Mouse (Mus musculus): ENCODE measurements around the gene Gnpnat1. TPM values are rescaled to one million over a fixed set of nuclear protein-coding genes. Genes with fewer than 3 reads are reported as not detected.

Gnpnat1 gene
- polyA plus RNA-seq, 1 experiment from 2014 or later, result 28.6 TPM

GRCm38 (mm10) chr14:45438931-45439275 lies 34.2 kb upstream of the Gnpnat1 start:
- WGBS, result 94% methylated on average over 2 of the region's 2 CpGs
- Histone ChIP-seq H3K36me3 (no peaks in the 10 kb centered on the region), H3K27me3 (replicated peaks) (no peaks in the 10 kb centered on the region), H3K9ac (no peak overlapping the region), H3K9me3 (no peaks in the 10 kb centered on the region), H3K27ac (replicated peaks) (no peak overlapping the region), H3K4me3 (no peak overlapping the region), H3K4me1 (peaks cover 18% of the 10 kb centered on the region), H3K4me2 (no peak overlapping the region)
- no peak for ATAC-seq (ENCODE audit: extremely low read depth, insufficient number of reproducible peaks, low FRiP score, low TSS enrichment)

DNA sequence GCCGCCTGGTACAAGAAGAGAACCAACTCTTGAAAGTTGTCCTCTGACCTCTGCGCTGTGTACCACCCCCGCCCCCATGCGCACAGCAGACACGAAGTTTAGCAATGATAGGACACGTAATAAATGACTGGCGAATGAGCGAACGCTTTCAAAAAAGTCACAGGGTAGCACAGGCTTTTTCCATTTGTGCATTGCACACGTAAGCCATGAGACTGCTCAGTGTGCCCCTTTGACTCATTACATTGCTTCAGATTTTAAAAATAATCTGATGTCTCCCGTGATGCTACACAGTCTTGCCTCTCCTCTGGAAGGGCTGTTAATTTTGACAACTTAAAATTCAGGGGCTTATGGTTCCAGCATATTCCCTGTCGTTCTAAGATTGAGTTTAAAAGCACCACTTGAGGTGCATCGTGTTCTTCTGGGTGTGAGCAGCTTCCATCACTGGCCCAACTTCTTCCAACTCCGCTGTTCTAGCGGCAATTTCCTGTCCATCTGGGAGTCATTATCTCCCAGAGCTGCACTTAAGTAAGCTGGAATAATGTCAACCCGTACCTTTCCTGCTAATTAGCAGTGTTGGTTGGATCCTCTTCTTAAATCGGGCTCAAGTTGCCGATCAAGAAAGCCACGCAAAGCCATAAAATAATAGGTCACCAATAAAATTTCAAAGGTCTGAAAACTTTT lies 33.7 kb upstream of the Gnpnat1 start:
- H3K36me3 ChIP-seq, result no peaks in the 10 kb centered on the region
- H3K27me3 ChIP-seq (replicated peaks), result no peaks in the 10 kb centered on the region
- peaks cover 18% of the 10 kb centered on the region for H3K4me1 ChIP-seq
- H3K27ac ChIP-seq (replicated peaks), result no peak overlapping the region
- no peak overlapping the region for H3K9ac ChIP-seq
- H3K4me3 ChIP-seq, result no peak overlapping the region
- no peak for ATAC-seq (ENCODE audit: extremely low read depth, insufficient number of reproducible peaks, low FRiP score, low TSS enrichment)
- no peaks in the 10 kb centered on the region for H3K9me3 ChIP-seq
- 68% methylated on average over 19 of the region's 19 CpGs for WGBS
- H3K4me2 ChIP-seq, result no peak overlapping the region

GRCm38 (mm10) chr14:45434220-45434619 lies 29.5 kb upstream of the Gnpnat1 start:
- Histone ChIP-seq H3K27ac (replicated peaks) (no peak overlapping the region), H3K9me3 (peaks cover 11% of the 10 kb centered on the region), H3K4me1 (peaks cover 10% of the 10 kb centered on the region), H3K27me3 (replicated peaks) (no peaks in the 10 kb centered on the region), H3K36me3 (no peaks in the 10 kb centered on the region), H3K9ac (no peak overlapping the region), H3K4me2 (no peak overlapping the region), H3K4me3 (no peak overlapping the region)
- 66% methylated on average over 6 of the region's 6 CpGs for WGBS
- no peak for ATAC-seq (ENCODE audit: extremely low read depth, insufficient number of reproducible peaks, low FRiP score, low TSS enrichment)

GRCm38 (mm10) chr14:45432003-45432402 lies 27.3 kb upstream of the Gnpnat1 start:
- WGBS, result 67% methylated on average over 4 of the region's 4 CpGs
- H3K9me3 ChIP-seq, result peaks cover 11% of the 10 kb centered on the region
- no peak overlapping the region for H3K9ac ChIP-seq
- no peak overlapping the region for H3K27ac ChIP-seq (replicated peaks)
- ATAC-seq (ENCODE audit: extremely low read depth, insufficient number of reproducible peaks, low FRiP score, low TSS enrichment), result no peak
- no peaks in the 10 kb centered on the region for H3K36me3 ChIP-seq
- H3K27me3 ChIP-seq (replicated peaks), result no peaks in the 10 kb centered on the region
- no peak overlapping the region for H3K4me3 ChIP-seq
- no peaks in the 10 kb centered on the region; the same call in 1 of the 2 replicates for H3K4me1 ChIP-seq
- no peak overlapping the region for H3K4me2 ChIP-seq

DNA sequence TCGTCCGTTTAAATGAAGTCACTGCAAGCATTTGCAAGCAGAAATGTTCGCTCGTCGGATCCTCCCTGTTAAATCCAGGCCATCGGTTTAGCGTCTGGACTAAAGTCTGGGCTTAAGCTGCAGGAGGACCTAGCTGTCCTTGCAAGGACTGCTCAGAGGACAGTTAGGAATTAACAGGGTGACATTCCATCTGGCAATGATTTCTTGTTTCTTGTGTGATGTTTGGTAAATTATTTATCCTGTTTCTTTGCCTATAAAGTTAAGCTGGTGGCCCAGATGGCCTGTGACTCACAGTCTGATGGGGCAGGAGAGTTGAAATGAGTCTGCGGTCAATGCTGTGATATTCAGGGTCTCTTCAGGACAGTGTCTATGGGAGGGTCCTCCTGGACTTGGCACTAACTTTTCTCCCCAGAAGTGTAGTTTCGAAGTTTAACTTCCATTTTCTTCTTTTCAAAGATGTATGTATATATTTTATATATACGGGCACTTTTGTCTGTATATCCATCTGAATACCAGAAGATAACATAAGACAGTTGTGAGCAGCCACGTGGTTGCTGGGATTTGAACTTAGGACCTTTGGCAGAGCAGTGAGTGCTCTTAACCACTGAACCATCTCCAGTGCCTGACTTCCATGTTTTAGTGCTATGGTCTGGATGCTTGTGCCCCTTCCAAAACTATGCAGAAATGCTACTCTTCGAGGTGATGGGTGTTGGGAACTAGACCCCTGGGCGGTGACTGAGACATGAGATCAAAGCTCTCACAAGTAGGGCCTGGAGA lies 25.5 kb upstream of the Gnpnat1 start:
- H3K36me3 ChIP-seq, result no peaks in the 10 kb centered on the region
- no peak overlapping the region for H3K27ac ChIP-seq (replicated peaks)
- H3K27me3 ChIP-seq (replicated peaks), result no peaks in the 10 kb centered on the region
- ATAC-seq (ENCODE audit: extremely low read depth, insufficient number of reproducible peaks, low FRiP score, low TSS enrichment), result no peak
- peaks cover 17% of the 10 kb centered on the region for H3K9me3 ChIP-seq
- no peak overlapping the region for H3K4me3 ChIP-seq
- no peak overlapping the region for H3K4me2 ChIP-seq
- WGBS, result 85% methylated on average over 13 of the region's 13 CpGs
- H3K9ac ChIP-seq, result no peak overlapping the region
- no peaks in the 10 kb centered on the region for H3K4me1 ChIP-seq

DNA sequence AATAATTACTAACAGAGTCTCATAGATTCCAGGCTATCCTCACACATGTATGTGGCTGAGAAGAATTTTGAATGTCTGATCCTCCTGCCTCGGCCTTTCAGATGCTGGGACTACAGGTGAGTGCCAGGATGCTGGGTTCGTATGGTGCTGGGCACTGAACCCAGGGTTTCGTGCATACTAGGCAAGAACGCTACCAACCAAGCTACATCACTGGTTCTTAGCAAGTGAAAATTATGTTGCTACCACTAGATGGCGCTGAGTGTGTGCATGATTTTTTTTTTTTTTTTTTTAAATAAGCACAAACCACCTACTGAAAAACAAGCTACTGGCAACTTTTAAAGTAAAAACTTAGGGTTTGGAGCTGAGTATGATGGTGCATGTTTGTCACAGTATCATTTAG lies 18.5 kb upstream of the Gnpnat1 start:
- peaks cover 6% of the 10 kb centered on the region; the same call in 1 of the 2 replicates for H3K9me3 ChIP-seq
- ATAC-seq (ENCODE audit: extremely low read depth, insufficient number of reproducible peaks, low FRiP score, low TSS enrichment), result no peak
- 3% methylated on average over 5 of the region's 5 CpGs for WGBS
- no peak overlapping the region for H3K4me2 ChIP-seq
- H3K4me1 ChIP-seq, result no peaks in the 10 kb centered on the region
- H3K9ac ChIP-seq, result no peak overlapping the region
- no peaks in the 10 kb centered on the region for H3K36me3 ChIP-seq
- no peak overlapping the region for H3K27ac ChIP-seq (replicated peaks)
- H3K4me3 ChIP-seq, result no peak overlapping the region
- H3K27me3 ChIP-seq (replicated peaks), result no peaks in the 10 kb centered on the region

DNA sequence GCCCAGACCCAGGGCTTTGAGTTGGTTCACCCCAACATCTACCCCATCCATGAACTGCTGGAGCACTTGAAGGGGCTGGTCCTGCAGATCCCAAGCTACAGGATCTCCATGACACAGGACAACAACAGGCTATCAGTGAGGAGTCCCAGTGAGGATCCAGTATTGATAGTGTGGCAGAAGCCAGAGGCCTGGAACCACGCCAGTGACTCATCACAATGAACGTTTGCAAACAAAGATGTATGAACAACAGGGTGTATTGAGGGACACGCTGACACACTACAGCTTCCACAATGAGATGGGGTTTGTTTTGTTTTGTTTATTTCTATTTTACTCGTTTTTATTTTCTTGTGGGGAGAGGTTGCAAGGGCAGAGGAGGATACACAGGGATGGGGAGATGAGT lies 17.7 kb upstream of the Gnpnat1 start:
- WGBS, result 63% methylated on average over 4 of the region's 4 CpGs
- no peaks in the 10 kb centered on the region for H3K36me3 ChIP-seq
- no peak overlapping the region for H3K27ac ChIP-seq (replicated peaks)
- H3K9ac ChIP-seq, result no peak overlapping the region
- H3K4me2 ChIP-seq, result no peak overlapping the region
- no peak for ATAC-seq (ENCODE audit: extremely low read depth, insufficient number of reproducible peaks, low FRiP score, low TSS enrichment)
- H3K27me3 ChIP-seq (replicated peaks), result no peaks in the 10 kb centered on the region
- H3K4me3 ChIP-seq, result no peak overlapping the region
- peaks cover 6% of the 10 kb centered on the region; the same call in 1 of the 2 replicates for H3K9me3 ChIP-seq
- no peaks in the 10 kb centered on the region for H3K4me1 ChIP-seq

DNA sequence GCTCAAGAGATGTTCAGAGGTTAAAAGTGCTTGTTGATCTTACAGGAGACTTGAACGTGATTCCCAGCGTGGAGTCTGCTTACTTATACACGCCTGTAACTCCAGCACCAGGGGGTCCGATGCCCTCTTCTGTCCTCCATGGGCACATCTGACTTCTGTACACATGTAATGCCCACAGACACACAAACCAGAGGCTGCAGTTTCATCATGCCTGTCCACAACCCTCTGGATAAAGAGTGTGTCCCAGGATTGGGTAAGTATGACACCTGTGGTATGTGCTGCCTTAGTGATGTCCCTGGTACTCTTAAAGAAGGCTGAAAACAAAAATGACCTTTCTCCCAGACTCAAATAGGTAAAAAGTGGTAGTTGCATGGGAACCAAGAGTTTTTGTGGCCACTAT lies 14.6 kb upstream of the Gnpnat1 start:
- H3K9me3 ChIP-seq, result no peaks in the 10 kb centered on the region
- H3K4me2 ChIP-seq, result no peak overlapping the region
- WGBS, result 70% methylated on average over 4 of the region's 4 CpGs
- no peaks in the 10 kb centered on the region for H3K36me3 ChIP-seq
- no peaks in the 10 kb centered on the region for H3K4me1 ChIP-seq
- no peak overlapping the region for H3K4me3 ChIP-seq
- no peaks in the 10 kb centered on the region for H3K27me3 ChIP-seq (replicated peaks)
- H3K9ac ChIP-seq, result no peak overlapping the region
- ATAC-seq (ENCODE audit: extremely low read depth, insufficient number of reproducible peaks, low FRiP score, low TSS enrichment), result no peak
- no peak overlapping the region for H3K27ac ChIP-seq (replicated peaks)

DNA sequence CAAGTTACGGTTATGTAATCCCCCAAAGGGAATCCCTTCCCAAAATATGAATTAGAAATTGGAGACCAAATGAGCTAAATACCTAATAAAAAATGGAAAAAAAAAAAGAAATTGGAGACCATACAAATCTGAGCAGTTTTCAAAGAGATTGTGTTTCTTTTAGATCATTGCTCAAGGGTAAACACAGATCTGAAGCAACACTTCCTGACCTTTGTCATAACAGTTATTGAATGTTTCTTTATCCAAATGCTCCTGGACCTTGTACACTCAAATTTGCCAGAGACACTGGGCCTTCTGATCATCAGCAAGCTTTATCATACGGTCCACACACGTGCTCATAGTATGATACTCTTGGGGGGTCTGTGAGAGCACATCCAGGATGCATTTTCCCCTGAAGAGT lies 13.8 kb upstream of the Gnpnat1 start:
- Histone ChIP-seq H3K36me3 (no peaks in the 10 kb centered on the region), H3K4me2 (no peak overlapping the region), H3K4me1 (no peaks in the 10 kb centered on the region), H3K4me3 (no peak overlapping the region), H3K27ac (replicated peaks) (no peak overlapping the region), H3K9me3 (no peaks in the 10 kb centered on the region), H3K9ac (no peak overlapping the region), H3K27me3 (replicated peaks) (no peaks in the 10 kb centered on the region)
- no peak for ATAC-seq (ENCODE audit: extremely low read depth, insufficient number of reproducible peaks, low FRiP score, low TSS enrichment)
- WGBS, result 75% methylated on average over 3 of the region's 3 CpGs

- Histone ChIP-seq H3K27ac (replicated peaks) (no peak overlapping the region), H3K4me3 (no peak overlapping the region), H3K36me3 (no peaks in the 10 kb centered on the region), H3K4me2 (no peak overlapping the region), H3K27me3 (replicated peaks) (no peaks in the 10 kb centered on the region), H3K9ac (no peak overlapping the region), H3K4me1 (no peaks in the 10 kb centered on the region), H3K9me3 (no peaks in the 10 kb centered on the region)
- no peak for ATAC-seq (ENCODE audit: extremely low read depth, insufficient number of reproducible peaks, low FRiP score, low TSS enrichment)
- 81% methylated on average over 4 of the region's 4 CpGs for WGBS
Observed at GRCm38 (mm10) chr14:45416265-45416664, 11.6 kb upstream of the Gnpnat1 start.

- H3K4me3 ChIP-seq, result no peak overlapping the region
- H3K36me3 ChIP-seq, result no peaks in the 10 kb centered on the region
- H3K4me1 ChIP-seq, result no peaks in the 10 kb centered on the region
- no peak overlapping the region for H3K27ac ChIP-seq (replicated peaks)
- no peaks in the 10 kb centered on the region for H3K27me3 ChIP-seq (replicated peaks)
- no peak overlapping the region for H3K9ac ChIP-seq
- H3K9me3 ChIP-seq, result no peaks in the 10 kb centered on the region
- no peak overlapping the region for H3K4me2 ChIP-seq
- WGBS, result 81% methylated on average over 7 of the region's 7 CpGs
- no peak for ATAC-seq (ENCODE audit: extremely low read depth, insufficient number of reproducible peaks, low FRiP score, low TSS enrichment)
Observed at GRCm38 (mm10) chr14:45403651-45404050, 1.1 kb downstream of the Gnpnat1 start.

DNA sequence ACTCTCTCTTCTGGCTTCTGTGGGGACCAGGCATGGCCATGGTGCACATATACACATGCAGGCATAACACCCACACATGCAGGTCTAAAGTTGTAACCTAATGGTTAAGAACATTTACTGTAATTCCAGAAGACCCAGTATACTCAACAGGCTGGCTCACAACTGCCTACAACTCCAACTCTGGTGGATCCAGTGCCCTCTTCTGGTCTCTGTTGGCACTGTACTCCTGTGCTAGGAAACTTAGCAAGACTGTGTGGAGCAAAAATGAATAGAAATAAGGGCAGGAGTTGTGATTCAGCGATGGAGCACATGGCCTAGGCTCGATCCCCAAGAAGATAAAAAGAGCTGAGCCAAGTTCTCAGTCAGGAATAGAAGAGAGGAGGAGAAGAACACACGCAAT lies 4.9 kb downstream of the Gnpnat1 start:
- ATAC-seq (ENCODE audit: extremely low read depth, insufficient number of reproducible peaks, low FRiP score, low TSS enrichment), result no peak
- Histone ChIP-seq H3K4me1 (no peaks in the 10 kb centered on the region), H3K36me3 (no peaks in the 10 kb centered on the region), H3K27me3 (replicated peaks) (no peaks in the 10 kb centered on the region), H3K9me3 (no peaks in the 10 kb centered on the region), H3K27ac (replicated peaks) (no peak overlapping the region), H3K4me2 (no peak overlapping the region), H3K4me3 (no peak overlapping the region), H3K9ac (no peak overlapping the region)
- WGBS, result 70% methylated on average over 3 of the region's 3 CpGs
